Comparison of ENCODE assay signal across 9 mouse cellular contexts in the genomic region with DNA sequence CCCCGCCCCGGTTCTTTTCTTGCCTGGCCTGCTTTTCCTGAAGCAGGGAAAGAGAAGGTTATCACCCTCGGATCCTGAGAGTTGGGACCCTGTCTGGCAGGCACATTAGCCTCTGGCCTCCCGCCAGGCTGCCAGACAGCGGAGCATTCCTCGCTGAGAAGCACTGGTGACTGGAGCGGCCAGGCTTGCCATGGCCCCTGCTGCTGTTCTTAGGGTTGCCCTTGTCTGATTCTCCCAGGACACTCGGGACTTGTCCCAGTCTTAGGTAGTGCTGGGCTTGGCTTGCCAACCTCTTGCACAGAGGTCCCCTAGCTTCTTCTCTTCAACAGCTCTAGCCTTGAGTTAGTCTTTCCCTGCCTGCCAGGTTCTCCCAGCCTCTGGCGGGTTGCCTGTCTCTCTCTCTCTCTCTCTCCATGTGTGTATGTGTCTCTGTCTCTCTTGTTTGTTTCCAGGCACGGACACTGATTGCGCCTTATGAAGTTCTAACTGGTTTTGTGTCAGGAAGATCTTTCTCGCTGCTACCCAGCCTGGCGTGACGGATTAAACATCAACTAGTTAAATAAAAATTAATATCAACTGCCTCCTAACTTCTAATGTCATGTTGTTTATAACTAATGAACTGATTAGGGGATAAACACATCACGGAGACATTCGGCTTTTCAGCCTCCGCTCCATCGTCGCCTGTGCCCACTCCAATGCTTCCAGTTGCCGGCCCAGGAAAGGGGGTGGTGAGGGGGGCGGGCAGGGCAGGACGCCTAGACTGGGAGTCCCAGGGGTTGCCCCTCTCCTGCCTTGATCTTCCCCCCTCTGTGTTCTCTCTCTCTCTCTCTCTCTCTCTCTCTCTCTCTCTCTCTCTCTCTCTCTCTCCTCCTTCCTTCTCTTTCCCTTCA. TPM values are rescaled to one million over a fixed set of nuclear protein-coding genes. Genes with fewer than 3 reads are reported as not detected.
A peak's percentile ranks its signal among the peaks of the same experiment; 100 is the strongest.
DNase-seq lines count a peak whose midpoint lies in the region; ATAC-seq and TF ChIP-seq lines count a peak whose summit lies in the region.
"Had no signal": no experiment of that assay in that cellular context is flagged by ENCODE, and none has a peak within 500 bp of the region (broad histone marks: within the 10 kb centered on the region; RNA-seq: fewer than 3 reads in every experiment).

No protein-coding gene starts in this region.

- H3K4me2 ChIP-seq in heart, embryonic 13.5 days = peak overlapping the region; percentile 68
- peak overlapping the region; percentile 47 for H3K4me2 ChIP-seq in embryonic facial prominence, embryonic 13.5 days
- H3K4me2 ChIP-seq in liver, postnatal 0 days (ENCODE audit: low read depth, low read length) = peak overlapping the region; percentile 39; the same call in 1 of the 2 replicates

- H3K9me3 ChIP-seq in heart, embryonic 13.5 days = no peaks in the 10 kb centered on the region; the same call in 1 of the 2 replicates
- 0 out of 2 replicates have a peak, but pooled peaks cover 2% of the 10 kb centered on the region for H3K9me3 ChIP-seq in embryonic facial prominence, embryonic 13.5 days
- H3K9me3 ChIP-seq in liver, postnatal 0 days (ENCODE audit: low read length) = no peaks in the 10 kb centered on the region

- intact Hi-C loops in heart, postnatal 25 days (cut with DNase I) = no loop called here

- H3K4me3 ChIP-seq in heart, embryonic 13.5 days = peak overlapping the region; percentile 44
- H3K4me3 ChIP-seq in embryonic facial prominence, embryonic 13.5 days = no peak overlapping the region
- H3K4me3 ChIP-seq in liver, postnatal 0 days (ENCODE audit: low read depth, low read length) = no peak overlapping the region

- no peak for TF ChIP-seq CTCF in liver, postnatal 0 days (IDR thresholded peaks at IDR 0.05; ENCODE audit: low read depth)

- TF ChIP-seq EP300 in liver, postnatal 0 days (IDR thresholded peaks at IDR 0.05; ENCODE audit: low read depth) = no peak

- H3K27me3 ChIP-seq in heart, embryonic 13.5 days (replicated peaks) = peaks cover 99% of the 10 kb centered on the region
- peaks cover 100% of the 10 kb centered on the region for H3K27me3 ChIP-seq in embryonic facial prominence, embryonic 13.5 days
- peaks cover 94% of the 10 kb centered on the region for H3K27me3 ChIP-seq in liver, postnatal 0 days (ENCODE audit: insufficient read depth, low read length)

- H3K9ac ChIP-seq in heart, embryonic 13.5 days = peak overlapping the region; percentile 62
- no peak overlapping the region for H3K9ac ChIP-seq in embryonic facial prominence, embryonic 13.5 days
- no peak overlapping the region for H3K9ac ChIP-seq in liver, postnatal 0 days (replicated peaks)

- H3K36me3 ChIP-seq in heart, embryonic 13.5 days = no peaks in the 10 kb centered on the region
- no peaks in the 10 kb centered on the region for H3K36me3 ChIP-seq in embryonic facial prominence, embryonic 13.5 days
- H3K36me3 ChIP-seq in liver, postnatal 0 days (replicated peaks; ENCODE audit: insufficient read depth, low read length) = no peaks in the 10 kb centered on the region

- DNase-seq in heart, postnatal 25 days (ENCODE audit: low spot score) = no peak
- DNase-seq in kidney, adult 18-20 months = peak; percentile 81
- no peak for DNase-seq in liver, postnatal 0 days
- DNase-seq in thymus, postnatal 14 days = no peak
- DNase-seq in layer of hippocampus, adult 8-10 months (ENCODE audit: low spot score in 2 of 2) = no peak

- ATAC-seq in heart, embryonic 13.5 days (ENCODE audit: extremely low read depth, insufficient number of reproducible peaks, low FRiP score, low TSS enrichment) = no peak
- ATAC-seq in embryonic facial prominence, embryonic 13.5 days (ENCODE audit: insufficient number of reproducible peaks, insufficient read depth, low FRiP score, low TSS enrichment, low read depth) = no peak
- no peak for ATAC-seq in liver, postnatal 0 days
- ATAC-seq in cerebellum, adult (ENCODE audit: insufficient number of reproducible peaks, low FRiP score, low TSS enrichment) = no peak

- H3K27ac ChIP-seq in heart, embryonic 13.5 days (replicated peaks) = no peak overlapping the region
- no peak overlapping the region for H3K27ac ChIP-seq in embryonic facial prominence, embryonic 13.5 days
- H3K27ac ChIP-seq in liver, postnatal 0 days (ENCODE audit: low read depth) = no peak overlapping the region

- H3K4me1 ChIP-seq in heart, embryonic 13.5 days = peaks cover 34% of the 10 kb centered on the region
- H3K4me1 ChIP-seq in embryonic facial prominence, embryonic 13.5 days = peaks cover 18% of the 10 kb centered on the region
- H3K4me1 ChIP-seq in liver, postnatal 0 days (ENCODE audit: insufficient read depth) = peaks cover 5% of the 10 kb centered on the region

- WGBS in heart, embryonic 13.5 days = 1% methylated on average over 22 of the region's 22 CpGs
- WGBS in embryonic facial prominence, embryonic 13.5 days = 1% methylated on average over 22 of the region's 22 CpGs
- WGBS in liver, postnatal 0 days (ENCODE audit: insufficient replicate concordance) = 3% methylated on average over 22 of the region's 22 CpGs

RNA-seq across cellular contexts. Expression of a gene that starts 13.5 kb away (rescaled TPM):
- polyA plus RNA-seq in heart, embryonic 13.5 days (2015; fragmentation: Nextera tagmentation; extraction: Ambion mirVana) = not detected in 2 replicates
- total RNA-seq in heart, postnatal 25 days (2021) = not detected
- 0.22 TPM in 1 of 2 replicates, not detected in the other for polyA plus RNA-seq in embryonic facial prominence, embryonic 13.5 days (2015; fragmentation: Nextera tagmentation; extraction: Ambion mirVana)
- polyA plus RNA-seq in liver, postnatal 0 days (2015; fragmentation: Nextera tagmentation; extraction: Ambion mirVana) = not detected in 2 replicates
- total RNA-seq in layer of hippocampus, adult 8-10 months (2022) = under 1 TPM in 2 of 4 experiments, not detected in 2; 0.30 to 0.36 TPM
- polyA plus RNA-seq: urinary bladder, adult 2 months had no signal
